Mouse (Mus musculus) hindbrain, postnatal 0 days (tissue): ENCODE measurements around the gene Capn13. TPM values are rescaled to one million over a fixed set of nuclear protein-coding genes. Genes with fewer than 3 reads are reported as not detected.
"Not testable (repeated sequence)": the region's sequence is repeated elsewhere in the genome, so short reads cannot be mapped to it uniquely, and the experiment has no call there.

Source experiments
- ATAC-seq: fragments of 200-750 bp; cut with Nextera tagmentation; 2 replicates; pipeline ENCODE4 v1.8.0; 2017; ENCODE audit warnings: mild to moderate bottlenecking, moderate TSS enrichment, moderate library complexity
- DNase-seq: peaks from one replicate; pipeline ENCODE4 v3.0.0-alpha.2; 2015; ENCODE audit warnings: low spot score
- H3K27ac ChIP-seq: fragments of 300-500 bp; sonication (generic); 2 replicates; pipeline ENCODE4 v1.5.1; 2014; ENCODE audit warnings: mild to moderate bottlenecking
- H3K27me3 ChIP-seq: fragments of 300-500 bp; sonication (generic); 2 replicates; pipeline ENCODE4 v1.6.1; 2014; ENCODE audit warnings: low read length, mixed read lengths; ENCODE audit not compliant: insufficient read depth
- H3K36me3 ChIP-seq: fragments of 300-500 bp; sonication (generic); 2 replicates; pipeline ENCODE4 v1.6.1; 2014; ENCODE audit warnings: low read length, mixed read lengths; ENCODE audit not compliant: insufficient read depth
- H3K4me1 ChIP-seq: fragments of 300-500 bp; sonication (generic); 2 replicates; pipeline ENCODE4 v1.6.1; 2014; ENCODE audit warnings: antibody characterized with exemption, low read length, mixed read lengths; ENCODE audit not compliant: insufficient read depth
- H3K4me2 ChIP-seq: fragments of 300-500 bp; sonication (generic); 2 replicates; pipeline ENCODE4 v1.6.1; 2014; ENCODE audit warnings: low read depth, mild to moderate bottlenecking, low read length, moderate library complexity, mixed read lengths
- H3K4me3 ChIP-seq: fragments of 300-500 bp; sonication (generic); 2 replicates; pipeline ENCODE4 v1.5.1; 2014; ENCODE audit warnings: low read length
- H3K9ac ChIP-seq: fragments of 300-500 bp; sonication (generic); replicated peaks from 2 replicates; pipeline ENCODE4 v1.6.1; 2014; ENCODE audit warnings: mild to moderate bottlenecking, low read length, moderate library complexity, mixed read lengths
- H3K9me3 ChIP-seq: fragments of 300-500 bp; sonication (generic); 2 replicates; pipeline ENCODE4 v1.6.1; 2016; ENCODE audit warnings: low read length, mixed read lengths
- CTCF ChIP-seq: IDR thresholded peaks from 2 replicates; pipeline ENCODE4 v1.5.1; 2016; ENCODE audit warnings: antibody characterized with exemption, control low read depth, low read depth
- WGBS: fragments of 180-500 bp; shearing (Covaris S2); extraction: QIAGEN DNeasy Blood & Tissue Kit; methylation state at CpG from one replicate; pipeline ENCODE4 v1.1.7; 2014; 5-methylcytosine and 5-hydroxymethylcytosine counted together
- polyA plus RNA-seq: library from polyadenylated mRNA; unstranded; fragments of >200 nt; fragmentation: Nextera tagmentation; extraction: Ambion mirVana; gene quantifications from 2 replicates; pipeline ENCODE4 v1.2.1, GENCODE M21; 2015
- total RNA-seq: library from RNA; depleted of rRNA; stranded (reverse); fragments of >200 nt; gene quantifications from 2 replicates; pipeline ENCODE4 v1.2.3, GENCODE M21; 2014

The Capn13 gene
- total and polyA plus RNA-seq, 2 experiments from 2014 or later = 0.10 to 0.23 TPM

DNA sequence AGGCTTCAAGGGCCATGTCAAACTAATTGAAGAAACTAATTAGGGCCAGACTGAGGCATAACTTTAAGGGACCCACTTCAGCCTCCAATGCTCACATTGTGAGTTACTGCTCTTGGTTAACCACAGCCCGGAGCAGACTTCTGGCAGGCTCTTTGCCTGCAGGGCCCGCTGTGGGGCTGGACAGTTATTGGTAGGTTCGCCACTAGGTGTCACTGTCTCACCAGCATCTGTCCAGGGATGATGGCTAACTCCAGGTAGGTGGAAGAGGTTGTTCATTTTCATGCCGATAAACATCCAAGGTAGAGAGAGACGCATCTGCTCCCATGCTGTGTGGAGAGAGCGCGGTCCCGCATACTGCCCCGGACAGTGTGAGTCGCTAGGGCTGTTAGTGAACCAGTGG, 98.6 kb downstream of the Capn13 start:
- Histone ChIP-seq H3K36me3 (no peaks in the 10 kb centered on the region), H3K27ac (no peak overlapping the region), H3K9me3 (no peaks in the 10 kb centered on the region), H3K27me3 (no peaks in the 10 kb centered on the region), H3K9ac (no peak overlapping the region), H3K4me1 (no peaks in the 10 kb centered on the region), H3K4me2 (peak overlapping the region; percentile 34; the same call in 1 of the 2 replicates), H3K4me3 (no peak overlapping the region)
- ATAC-seq (peak; percentile 71), DNase-seq (peak; percentile 91)
- WGBS = 5% methylated on average over 10 of the region's 10 CpGs
- peak; percentile 99 for TF ChIP-seq CTCF

DNA sequence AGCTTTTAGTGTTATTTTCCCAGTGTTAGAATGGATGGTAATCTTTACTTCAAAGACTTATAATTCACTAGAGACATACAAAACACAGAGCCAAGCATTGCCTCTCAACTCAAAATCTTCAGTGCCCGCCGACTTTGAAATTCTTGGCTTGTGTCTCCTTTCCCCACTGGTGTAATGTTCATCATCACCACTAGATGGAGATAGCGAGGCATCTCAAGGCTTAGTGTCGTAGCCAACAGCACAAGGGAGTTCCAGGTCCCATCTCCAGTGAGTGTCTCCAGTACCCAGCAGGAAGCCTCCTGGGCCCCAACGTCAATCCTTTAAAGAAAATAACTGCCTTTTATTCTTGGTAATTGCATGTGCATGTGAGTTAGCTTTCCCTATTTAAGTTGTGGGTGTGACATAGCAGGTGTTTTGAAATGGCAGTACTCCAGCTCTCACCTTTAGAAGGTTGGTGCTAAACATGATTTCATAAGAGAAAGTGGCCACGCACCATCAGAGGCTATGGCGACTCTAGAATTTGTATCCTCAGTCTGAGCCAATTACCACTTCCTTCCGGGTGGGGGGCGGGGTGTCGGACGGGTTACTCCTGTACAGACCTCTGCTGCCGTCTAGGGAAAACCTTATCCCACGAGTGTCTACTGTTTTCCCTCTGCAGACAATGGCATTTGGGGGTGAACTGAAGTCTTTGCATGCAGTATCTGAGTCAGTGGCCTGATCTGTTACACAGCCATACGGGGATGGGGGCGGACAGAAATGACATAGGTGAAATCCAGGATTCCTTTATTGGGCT, 99.2 kb downstream of the Capn13 start:
- ATAC-seq = no peak
- H3K36me3 ChIP-seq = no peaks in the 10 kb centered on the region
- no peaks in the 10 kb centered on the region for H3K4me1 ChIP-seq
- H3K4me2 ChIP-seq = no peak overlapping the region
- H3K27me3 ChIP-seq = no peaks in the 10 kb centered on the region
- no peak overlapping the region for H3K9ac ChIP-seq
- H3K27ac ChIP-seq = no peak overlapping the region
- DNase-seq = peak; percentile 91
- 43% methylated on average over 15 of the region's 15 CpGs for WGBS
- TF ChIP-seq CTCF = peak; percentile 95
- H3K4me3 ChIP-seq = no peak overlapping the region
- H3K9me3 ChIP-seq = no peaks in the 10 kb centered on the region

DNA sequence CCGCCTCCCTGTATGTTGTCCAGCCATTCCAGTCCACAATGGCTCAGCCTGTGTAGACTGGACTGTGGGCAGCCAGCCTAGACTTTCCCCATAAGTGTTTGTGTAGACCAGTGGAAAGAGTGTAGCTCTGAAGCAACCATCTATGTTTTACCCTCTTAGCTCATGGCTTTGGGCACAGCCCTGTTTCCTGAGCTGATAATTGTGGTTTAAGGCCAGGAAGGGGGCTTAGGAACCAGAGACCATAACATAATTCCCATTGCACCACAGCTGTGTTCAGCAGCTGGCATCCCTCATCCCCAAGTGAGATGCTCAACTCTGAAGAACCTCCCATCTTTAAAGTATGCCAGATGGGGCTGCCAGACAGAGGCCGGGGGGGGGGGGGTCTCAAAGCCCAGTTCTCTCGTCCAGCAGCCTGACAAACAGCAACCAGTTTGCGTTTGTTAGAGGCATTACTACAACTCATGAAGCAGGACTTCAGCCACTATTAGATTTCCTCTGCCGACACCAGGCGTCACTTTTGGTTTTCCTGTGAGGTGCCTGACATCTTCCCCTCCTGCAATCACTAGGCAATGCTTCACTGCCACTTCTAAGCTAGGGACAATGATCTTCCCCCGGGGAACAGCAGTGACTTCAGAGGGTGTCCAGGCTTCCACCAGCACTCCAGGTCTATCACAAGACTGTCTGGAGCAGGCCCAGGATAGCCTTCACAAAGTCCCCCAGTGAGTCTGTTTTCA, 100.4 kb downstream of the Capn13 start:
- no peak for TF ChIP-seq CTCF
- WGBS = 73% methylated on average over 7 of the region's 7 CpGs
- Histone ChIP-seq H3K27me3 (no peaks in the 10 kb centered on the region), H3K36me3 (no peaks in the 10 kb centered on the region), H3K4me2 (no peak overlapping the region), H3K4me3 (no peak overlapping the region), H3K27ac (no peak overlapping the region), H3K4me1 (no peaks in the 10 kb centered on the region), H3K9me3 (no peaks in the 10 kb centered on the region), H3K9ac (no peak overlapping the region)
- DNase-seq (no peak), ATAC-seq (no peak)

DNA sequence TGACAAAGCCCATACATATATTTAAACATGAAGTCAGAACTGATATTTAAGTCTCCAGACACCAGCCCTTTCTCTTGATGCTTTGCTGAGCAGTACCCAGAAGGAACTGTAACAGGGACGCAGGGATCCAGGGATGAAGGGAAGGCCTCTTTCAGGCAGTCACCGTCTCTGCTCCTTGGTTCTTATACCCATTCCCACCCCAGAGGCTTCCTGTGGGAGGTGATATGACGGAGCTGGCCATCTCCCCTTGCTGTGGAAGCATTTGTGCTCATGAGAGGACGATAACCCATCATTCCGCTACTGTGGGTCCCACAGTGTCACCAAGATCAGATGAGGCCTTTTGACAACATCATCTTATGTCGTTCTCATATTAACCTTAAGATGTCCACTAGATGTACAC, 101.7 kb downstream of the Capn13 start:
- Histone ChIP-seq H3K4me1 (no peaks in the 10 kb centered on the region), H3K4me2 (no peak overlapping the region), H3K4me3 (no peak overlapping the region), H3K27me3 (no peaks in the 10 kb centered on the region), H3K36me3 (no peaks in the 10 kb centered on the region), H3K27ac (no peak overlapping the region), H3K9ac (no peak overlapping the region), H3K9me3 (no peaks in the 10 kb centered on the region)
- TF ChIP-seq CTCF = no peak
- DNase-seq (no peak), ATAC-seq (no peak)
- 94% methylated on average over 6 of the region's 6 CpGs for WGBS

DNA sequence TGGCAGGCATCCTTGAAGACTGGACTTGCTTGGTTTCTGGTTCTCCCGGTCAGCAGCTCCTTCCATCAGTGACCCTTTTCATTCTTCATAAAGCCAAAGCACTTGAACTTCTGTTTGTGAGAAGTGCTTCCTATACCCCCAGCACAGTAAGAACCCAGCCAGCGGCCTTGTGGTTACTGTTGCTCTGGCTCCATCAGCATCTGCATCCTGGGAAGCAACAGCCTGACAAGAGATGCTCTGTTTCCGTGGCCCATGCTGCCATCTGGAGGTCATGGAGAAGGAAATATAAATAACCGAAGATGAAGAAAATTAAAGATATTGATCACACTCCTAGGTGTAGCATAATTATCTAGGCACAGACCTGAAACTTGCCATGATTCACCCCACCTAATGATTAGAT, 103.8 kb downstream of the Capn13 start:
- ATAC-seq (peak; percentile 63; the same call in 1 of the 2 replicates), DNase-seq (peak; percentile 87)
- no peak overlapping the region for H3K9ac ChIP-seq
- no peaks in the 10 kb centered on the region for H3K27me3 ChIP-seq
- H3K4me3 ChIP-seq = no peak overlapping the region
- TF ChIP-seq CTCF = peak; percentile 76
- WGBS = 33% methylated on average over 4 of the region's 4 CpGs
- H3K4me2 ChIP-seq = no peak overlapping the region
- no peak overlapping the region for H3K27ac ChIP-seq
- H3K36me3 ChIP-seq = no peaks in the 10 kb centered on the region
- no peaks in the 10 kb centered on the region for H3K4me1 ChIP-seq
- H3K9me3 ChIP-seq = no peaks in the 10 kb centered on the region

DNA sequence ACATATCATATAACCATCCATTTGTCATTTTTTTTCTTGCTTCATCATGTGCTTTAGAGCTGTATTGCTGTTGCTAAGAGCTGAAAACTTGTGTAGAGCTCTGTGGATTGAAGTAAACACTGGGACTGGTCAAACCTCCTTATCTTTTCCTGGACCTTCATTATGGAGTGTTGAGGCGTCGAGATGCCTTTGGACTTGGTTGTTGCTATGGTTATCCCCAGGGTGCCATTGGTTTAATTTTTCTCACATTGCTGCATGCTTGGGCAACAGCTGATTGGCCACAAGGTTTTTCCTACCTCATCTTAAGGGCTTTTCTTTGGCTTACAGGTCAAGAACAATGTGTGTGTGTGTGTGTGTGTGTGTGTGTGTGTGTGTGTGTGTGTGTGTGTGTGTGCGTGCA, 107.4 kb downstream of the Capn13 start:
- Histone ChIP-seq H3K27ac (no peak overlapping the region), H3K4me2 (no peak overlapping the region), H3K36me3 (no peaks in the 10 kb centered on the region), H3K27me3 (no peaks in the 10 kb centered on the region), H3K4me3 (no peak overlapping the region), H3K9ac (no peak overlapping the region), H3K4me1 (no peaks in the 10 kb centered on the region), H3K9me3 (no peaks in the 10 kb centered on the region)
- TF ChIP-seq CTCF = no peak
- DNase-seq (no peak), ATAC-seq (no peak)
- 57% methylated on average over 3 of the region's 3 CpGs for WGBS

DNA sequence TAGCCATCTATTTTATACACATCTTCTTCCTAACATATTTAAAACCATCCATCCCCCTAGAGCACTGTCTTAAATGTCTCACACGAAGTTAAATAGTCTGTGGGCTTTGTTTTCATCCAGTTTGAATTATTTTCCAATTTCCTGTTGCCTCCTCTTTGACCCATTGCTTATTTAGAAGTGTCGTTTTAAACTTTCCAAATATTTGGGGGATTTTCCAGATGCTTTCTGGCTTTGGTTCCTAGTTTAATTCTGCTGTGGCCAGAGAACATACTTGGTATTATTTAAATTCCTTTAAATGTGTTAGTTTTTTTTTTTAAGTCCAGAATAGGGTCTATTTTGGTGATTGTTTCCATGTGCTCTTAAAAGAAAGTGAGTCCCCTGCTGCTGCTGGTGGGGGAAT, 116.4 kb downstream of the Capn13 start:
- H3K4me2 ChIP-seq = no peak overlapping the region
- no peak overlapping the region for H3K4me3 ChIP-seq
- H3K4me1 ChIP-seq = no peaks in the 10 kb centered on the region
- TF ChIP-seq CTCF = no peak
- no peak overlapping the region for H3K27ac ChIP-seq
- no peaks in the 10 kb centered on the region for H3K36me3 ChIP-seq
- no peak for ATAC-seq
- 63% methylated on average over 2 of the region's 2 CpGs for WGBS
- H3K9me3 ChIP-seq = no peaks in the 10 kb centered on the region
- H3K27me3 ChIP-seq = no peaks in the 10 kb centered on the region
- H3K9ac ChIP-seq = no peak overlapping the region
- DNase-seq = no peak

DNA sequence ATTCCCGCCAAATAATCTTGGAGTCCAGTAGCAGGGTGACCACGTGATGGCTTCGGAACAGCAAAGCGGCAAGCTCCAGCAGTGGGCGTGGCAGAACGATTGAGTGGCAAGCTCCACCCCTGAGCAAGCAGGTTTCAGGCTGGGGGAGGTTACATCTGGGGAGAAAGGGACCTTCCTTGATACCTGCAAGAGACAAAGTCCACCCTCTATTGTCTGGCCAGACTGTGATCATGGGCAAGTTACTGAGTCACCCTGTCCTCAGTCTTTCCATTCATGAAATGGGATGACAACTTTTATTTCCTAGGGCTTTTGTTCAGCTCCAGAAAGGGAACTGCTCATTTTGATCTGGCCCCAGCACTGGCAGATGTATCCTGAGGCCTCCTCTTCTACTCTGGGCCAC, 118.0 kb downstream of the Capn13 start:
- 44% methylated on average over 6 of the region's 6 CpGs for WGBS
- H3K27ac ChIP-seq, H3K4me2 ChIP-seq, DNase-seq, H3K9me3 ChIP-seq, H3K36me3 ChIP-seq, H3K4me1 ChIP-seq, H3K27me3 ChIP-seq, H3K4me3 ChIP-seq, H3K9ac ChIP-seq, ATAC-seq: not testable (repeated sequence)
